Mouse (Mus musculus) kidney, adult 18-20 months (tissue): ENCODE data around the gene Slc1a1.

ENCODE experiments used
- DNase-seq: peaks from one replicate; pipeline ENCODE4 v3.0.0; 2021

The Slc1a1 gene

DNA sequence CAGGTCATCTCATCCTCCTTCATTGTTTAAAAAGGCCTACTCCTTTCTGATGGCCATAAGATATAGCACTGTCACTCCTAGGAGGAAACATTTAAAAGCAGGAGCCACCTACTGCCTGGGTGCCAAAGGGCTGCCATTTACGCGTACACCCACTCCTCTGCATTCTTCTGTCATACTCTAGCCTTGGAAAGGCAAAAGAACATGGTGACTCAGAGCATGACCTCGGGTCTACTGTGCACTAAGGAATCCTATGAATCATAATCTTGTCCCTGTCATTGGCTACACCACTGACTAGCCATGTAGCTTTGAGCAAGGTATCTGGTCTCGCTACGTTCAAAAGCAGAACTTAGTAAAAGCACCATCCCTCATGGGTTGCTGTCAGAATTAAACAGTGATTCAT lies 91.5 kb downstream of the Slc1a1 start:
- DNase-seq, result no peak

DNA sequence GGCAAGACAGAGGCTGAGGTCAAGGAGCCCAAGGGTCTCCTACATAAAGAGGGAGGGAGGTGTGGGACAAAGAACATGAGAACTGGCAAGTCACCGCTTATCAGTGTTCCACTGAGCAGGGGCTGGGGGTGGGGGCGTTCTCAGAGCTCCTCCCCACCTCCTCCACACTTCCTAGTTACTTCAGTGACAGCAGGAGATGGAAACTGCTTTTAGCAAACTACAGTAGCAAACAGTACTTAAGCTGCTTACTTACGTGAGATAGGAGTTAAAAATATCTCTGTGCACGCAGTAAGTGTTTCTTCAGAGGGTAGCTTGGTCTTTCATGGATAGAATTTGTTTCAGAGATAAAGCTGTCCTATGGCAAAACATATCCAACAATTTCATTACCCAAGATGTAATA lies 92.5 kb downstream of the Slc1a1 start:
- no peak for DNase-seq

- peak; percentile 81 for DNase-seq
Measured at GRCm38 (mm10) chr19:28929034-28929433, 94.2 kb downstream of the Slc1a1 start.

GRCm38 (mm10) chr19:28934897-28935296 lies 100.0 kb downstream of the Slc1a1 start:
- no peak for DNase-seq

GRCm38 (mm10) chr19:28940135-28940874 lies 105.5 kb downstream of the Slc1a1 start:
- no peak for DNase-seq

DNA sequence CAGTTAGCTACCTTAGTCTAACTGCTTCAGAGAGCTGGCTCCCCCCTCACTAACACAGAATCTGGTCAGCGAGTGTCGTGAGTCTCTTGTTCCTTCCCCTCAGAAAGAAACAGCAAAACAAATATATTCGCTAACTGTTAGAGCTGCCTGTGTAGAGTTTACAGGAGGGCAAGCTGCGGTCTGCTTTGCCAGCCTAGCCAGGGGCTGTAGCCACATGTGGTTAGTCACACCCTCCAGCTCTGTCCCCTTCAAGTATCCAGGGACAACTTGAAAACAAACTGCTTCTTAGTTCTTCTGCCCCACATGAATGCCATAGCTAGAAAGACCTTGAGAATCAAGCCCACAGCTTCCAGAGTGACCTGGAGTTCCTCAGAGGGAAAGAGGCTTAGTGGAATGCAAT lies 106.4 kb downstream of the Slc1a1 start:
- DNase-seq, result no peak

- no peak for DNase-seq
Measured at GRCm38 (mm10) chr19:28946782-28947181, 111.9 kb downstream of the Slc1a1 start.

DNA sequence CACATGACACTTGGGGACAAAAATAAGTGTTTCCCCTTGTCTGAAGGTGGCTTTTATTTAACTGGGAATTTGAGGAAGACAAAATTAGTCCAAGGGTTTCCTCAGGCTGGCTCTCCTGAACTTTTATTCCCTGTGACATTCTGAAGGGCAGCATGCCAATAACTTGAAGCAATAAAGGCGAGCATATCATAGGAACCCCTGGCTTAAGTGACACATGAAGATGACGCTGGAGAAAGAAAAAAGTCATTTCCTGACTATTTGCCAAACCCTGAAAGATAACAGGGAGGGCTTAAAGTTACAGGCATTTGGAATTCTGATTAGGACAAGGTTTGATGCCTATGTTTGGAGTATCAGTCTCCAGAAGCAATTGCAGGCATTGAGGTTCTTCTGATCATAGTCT lies 112.5 kb downstream of the Slc1a1 start:
- no peak for DNase-seq

- DNase-seq, result no peak
Measured at GRCm38 (mm10) chr19:28951251-28951650, 116.4 kb downstream of the Slc1a1 start.

DNA sequence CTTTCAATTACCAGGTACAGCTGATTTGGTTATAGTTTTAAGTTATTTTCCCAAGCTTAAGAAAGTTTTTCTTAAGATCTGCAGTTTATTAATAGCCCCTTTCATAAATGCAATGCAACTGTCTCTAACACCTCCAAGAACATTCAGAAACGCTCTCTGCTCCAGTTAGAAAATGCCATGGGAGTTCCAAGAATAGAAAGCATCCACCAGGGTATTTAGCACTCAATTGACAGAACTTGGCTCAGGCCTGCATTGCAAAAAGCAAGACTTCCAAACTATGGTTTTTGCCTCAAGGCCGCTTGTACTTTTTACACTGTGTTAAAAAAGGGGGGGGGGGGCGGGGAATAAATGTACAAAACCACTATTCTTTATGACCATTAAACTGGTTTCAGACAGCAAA lies 128.3 kb downstream of the Slc1a1 start:
- DNase-seq, result no peak

DNA sequence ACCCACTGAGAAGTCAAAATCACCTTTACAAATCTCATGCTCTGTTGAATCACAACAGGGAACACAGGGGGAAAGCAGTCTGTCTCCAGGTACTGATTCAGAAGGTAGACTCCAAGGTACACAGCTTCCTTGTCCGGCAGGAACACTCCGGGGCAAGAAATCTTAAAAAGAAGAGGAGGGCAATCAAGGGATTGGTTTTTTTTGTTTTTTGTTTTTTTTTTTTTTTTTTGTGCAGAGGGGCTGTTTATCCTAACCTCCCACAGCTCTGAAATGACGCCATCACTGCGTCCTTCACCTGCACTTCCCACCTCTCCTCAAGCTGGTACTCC lies 128.6 kb downstream of the Slc1a1 start:
- no peak for DNase-seq
